Mouse (Mus musculus): ENCODE data around the gene Il18. TPM values are rescaled to one million over a fixed set of nuclear protein-coding genes. Genes with fewer than 3 reads are reported as not detected.

Il18 gene
- polyA plus RNA-seq, 1 experiment from 2014 or later: 13.6 TPM

DNA sequence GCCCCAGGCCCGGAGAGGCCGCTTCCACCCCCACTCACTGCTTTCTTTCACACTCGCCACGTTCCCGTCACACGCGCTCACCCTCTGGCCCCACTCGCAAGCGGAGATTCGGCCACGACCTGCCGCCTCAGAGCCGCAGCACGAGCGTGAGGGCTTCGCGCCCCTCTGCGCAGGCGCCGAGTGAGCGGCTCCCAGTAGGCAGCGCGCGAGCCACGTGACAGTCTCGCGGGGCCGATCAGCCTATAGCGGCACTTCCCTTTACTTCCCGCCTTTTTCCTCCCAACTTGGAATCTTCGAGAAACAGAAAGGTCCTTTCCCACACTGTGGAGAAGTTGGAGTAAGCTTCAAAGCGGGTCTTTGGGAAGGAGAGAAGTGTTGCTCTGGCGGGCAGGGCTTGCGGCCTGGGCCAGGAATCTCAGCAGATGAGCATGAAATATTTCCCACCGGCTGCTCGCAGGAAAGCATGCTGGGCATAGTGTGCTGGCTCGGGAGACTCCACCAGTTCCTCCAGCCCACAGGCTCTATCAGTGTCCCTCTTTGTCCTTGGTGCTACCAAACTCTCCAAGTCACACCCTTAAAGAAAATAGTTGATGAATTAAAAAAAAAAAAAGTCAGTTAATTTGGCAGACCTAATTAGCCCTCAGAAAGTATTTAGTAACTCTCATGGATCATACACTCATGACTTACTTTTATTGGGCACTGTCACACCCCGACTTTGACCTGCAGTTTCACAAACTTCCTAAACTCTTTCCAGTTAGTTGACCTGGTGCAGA is 6.7 kb downstream of the Il18 start, which contains the start of gene Tex12:
Tex12 (minus strand) TSS at position 181 of the 773 bp plus-strand sequence.
- no peak within 1 kb of the TSS for H3K4me3 ChIP-seq
- no peaks in the 10 kb centered on the region for H3K27me3 ChIP-seq (replicated peaks)
- WGBS: 88% methylated on average over 38 of the region's 38 CpGs
- H3K36me3 ChIP-seq: no peaks in the 10 kb centered on the region
- no peak within 1 kb of the TSS for H3K9ac ChIP-seq
- no peak within 1 kb of the TSS for H3K27ac ChIP-seq
- H3K9me3 ChIP-seq: no peaks in the 10 kb centered on the region
- no peaks in the 10 kb centered on the region for H3K4me1 ChIP-seq
- H3K4me2 ChIP-seq (replicated peaks): no peak within 1 kb of the TSS
- ATAC-seq (ENCODE audit: low FRiP score, low read depth): no peak

GRCm38 (mm10) chr9:50561918-50562360 is 7.3 kb downstream of the Il18 start:
- no peaks in the 10 kb centered on the region for H3K9me3 ChIP-seq
- H3K4me3 ChIP-seq: no peak overlapping the region
- no peak overlapping the region for H3K9ac ChIP-seq
- no peaks in the 10 kb centered on the region for H3K27me3 ChIP-seq (replicated peaks)
- 82% methylated on average over 2 of the region's 2 CpGs for WGBS
- H3K27ac ChIP-seq: no peak overlapping the region
- no peak overlapping the region for H3K4me2 ChIP-seq (replicated peaks)
- no peak for ATAC-seq (ENCODE audit: low FRiP score, low read depth)
- H3K36me3 ChIP-seq: no peaks in the 10 kb centered on the region
- H3K4me1 ChIP-seq: no peaks in the 10 kb centered on the region

DNA sequence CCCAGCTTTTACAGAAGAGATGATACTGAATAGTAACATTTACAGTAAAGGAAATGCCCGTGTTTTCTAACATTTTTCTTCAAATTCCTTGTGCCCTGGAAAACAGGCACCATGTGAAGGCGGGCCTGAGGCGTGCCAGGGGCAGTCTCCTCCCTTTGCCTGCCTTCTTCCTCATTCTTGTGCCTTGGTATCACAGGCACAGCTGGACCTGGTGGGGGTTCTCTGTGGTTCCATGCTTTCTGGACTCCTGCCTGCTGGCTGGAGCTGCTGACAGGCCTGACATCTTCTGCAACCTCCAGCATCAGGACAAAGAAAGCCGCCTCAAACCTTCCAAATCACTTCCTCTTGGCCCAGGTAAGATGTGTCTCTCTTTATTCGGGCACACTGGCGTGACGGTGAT is 10.5 kb downstream of the Il18 start:
- no peak overlapping the region for H3K4me3 ChIP-seq
- H3K27me3 ChIP-seq (replicated peaks): no peaks in the 10 kb centered on the region
- no peak overlapping the region for H3K4me2 ChIP-seq (replicated peaks)
- ATAC-seq (ENCODE audit: low FRiP score, low read depth): no peak
- 81% methylated on average over 7 of the region's 7 CpGs for WGBS
- H3K4me1 ChIP-seq: no peaks in the 10 kb centered on the region
- H3K27ac ChIP-seq: no peak overlapping the region
- no peaks in the 10 kb centered on the region for H3K9me3 ChIP-seq
- no peaks in the 10 kb centered on the region for H3K36me3 ChIP-seq
- no peak overlapping the region for H3K9ac ChIP-seq

- no peak for ATAC-seq (ENCODE audit: low FRiP score, low read depth)
- H3K4me2 ChIP-seq (replicated peaks): no peak overlapping the region
- WGBS: 89% methylated on average over 4 of the region's 4 CpGs
- H3K27me3 ChIP-seq (replicated peaks): no peaks in the 10 kb centered on the region
- H3K36me3 ChIP-seq: no peaks in the 10 kb centered on the region
- H3K9me3 ChIP-seq: no peaks in the 10 kb centered on the region
- no peak overlapping the region for H3K27ac ChIP-seq
- no peak overlapping the region for H3K9ac ChIP-seq
- H3K4me1 ChIP-seq: no peaks in the 10 kb centered on the region
- no peak overlapping the region for H3K4me3 ChIP-seq
These were observed 11.3 kb downstream of the Il18 start for GRCm38 (mm10) chr9:50565940-50566339.

GRCm38 (mm10) chr9:50567372-50567771 is 12.7 kb downstream of the Il18 start:
- H3K27ac ChIP-seq: no peak overlapping the region
- 93% methylated on average over 4 of the region's 4 CpGs for WGBS
- H3K27me3 ChIP-seq (replicated peaks): no peaks in the 10 kb centered on the region
- no peak overlapping the region for H3K4me2 ChIP-seq (replicated peaks)
- H3K9ac ChIP-seq: no peak overlapping the region
- H3K9me3 ChIP-seq: no peaks in the 10 kb centered on the region
- H3K4me3 ChIP-seq: no peak overlapping the region
- no peaks in the 10 kb centered on the region for H3K36me3 ChIP-seq
- ATAC-seq (ENCODE audit: low FRiP score, low read depth): no peak
- no peaks in the 10 kb centered on the region for H3K4me1 ChIP-seq

DNA sequence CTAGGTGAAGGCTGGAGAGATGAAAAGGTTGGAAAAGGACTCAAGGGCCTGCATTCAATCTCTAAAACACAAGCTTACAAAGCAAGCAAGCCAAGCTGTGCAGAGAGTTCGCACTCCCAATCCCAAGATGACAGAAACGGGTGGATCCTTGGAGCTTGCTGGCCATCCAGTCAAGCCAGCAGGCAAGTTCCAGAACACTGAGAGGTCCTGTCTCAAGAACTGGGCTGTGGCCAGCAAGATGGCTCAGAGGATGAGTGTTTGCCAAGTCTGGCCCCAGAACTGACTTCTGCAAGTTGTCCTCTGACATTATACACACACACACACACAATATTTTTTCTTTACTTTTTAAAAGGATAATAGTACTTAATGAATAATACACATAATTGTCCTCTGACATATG is 13.3 kb downstream of the Il18 start:
- Histone ChIP-seq H3K9me3 (no peaks in the 10 kb centered on the region), H3K4me1 (no peaks in the 10 kb centered on the region), H3K4me2 (replicated peaks) (no peak overlapping the region), H3K4me3 (no peak overlapping the region), H3K36me3 (no peaks in the 10 kb centered on the region), H3K27me3 (replicated peaks) (no peaks in the 10 kb centered on the region), H3K9ac (no peak overlapping the region), H3K27ac (no peak overlapping the region)
- no peak for ATAC-seq (ENCODE audit: low FRiP score, low read depth)
- WGBS: 91% methylated on average over 2 of the region's 2 CpGs

DNA sequence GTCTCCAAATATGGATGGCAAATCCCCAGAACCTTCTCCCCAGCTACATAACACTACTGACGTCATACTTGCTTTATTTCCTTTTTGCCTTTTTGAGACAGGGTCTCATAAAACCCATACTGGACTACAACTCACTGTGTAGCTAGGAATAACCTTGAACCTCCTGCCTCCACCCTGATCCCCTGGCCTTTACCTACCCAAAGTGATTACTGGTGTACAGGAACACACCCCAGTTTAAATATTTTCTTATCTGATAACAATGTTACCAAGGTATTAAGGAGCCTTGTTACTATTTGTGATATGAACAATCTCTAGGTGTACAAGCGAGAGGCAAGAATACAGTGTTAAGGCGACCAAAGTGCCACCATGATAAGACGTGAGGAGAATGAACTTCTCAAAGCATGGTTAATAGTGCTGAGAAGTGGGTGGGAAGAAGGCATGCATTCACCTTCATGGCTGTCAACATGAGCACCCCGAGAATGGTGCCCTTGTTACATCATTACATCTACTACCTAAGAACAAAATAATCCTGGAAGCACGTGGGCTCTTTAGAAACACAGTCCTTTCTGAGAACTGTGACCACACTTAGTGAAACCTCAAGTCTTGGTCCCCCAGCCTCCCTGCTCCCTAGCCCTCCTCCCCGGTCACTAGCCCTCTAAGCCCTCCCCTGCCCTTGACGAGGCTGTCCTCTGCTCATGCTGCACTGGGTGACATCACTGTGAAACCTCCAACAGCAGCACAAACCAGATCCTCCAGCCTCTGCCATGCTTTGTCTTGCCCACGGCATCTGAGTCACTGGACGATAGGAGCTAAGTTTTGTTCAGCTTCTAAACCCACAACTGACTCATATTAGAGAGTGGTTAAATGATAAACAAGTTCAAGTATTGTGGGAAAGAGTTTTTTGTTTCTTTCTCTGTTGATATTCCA is 15.2 kb downstream of the Il18 start:
- no peak overlapping the region for H3K4me3 ChIP-seq
- H3K4me1 ChIP-seq: no peaks in the 10 kb centered on the region
- 83% methylated on average over 10 of the region's 10 CpGs for WGBS
- H3K27ac ChIP-seq: no peak overlapping the region
- ATAC-seq (ENCODE audit: low FRiP score, low read depth): no peak
- no peak overlapping the region for H3K9ac ChIP-seq
- H3K4me2 ChIP-seq (replicated peaks): no peak overlapping the region
- H3K27me3 ChIP-seq (replicated peaks): no peaks in the 10 kb centered on the region
- no peaks in the 10 kb centered on the region for H3K36me3 ChIP-seq
- no peaks in the 10 kb centered on the region for H3K9me3 ChIP-seq

- 55% methylated on average over 4 of the region's 4 CpGs for WGBS
- H3K9ac ChIP-seq: no peak overlapping the region
- H3K36me3 ChIP-seq: no peaks in the 10 kb centered on the region
- H3K9me3 ChIP-seq: no peaks in the 10 kb centered on the region
- no peaks in the 10 kb centered on the region for H3K27me3 ChIP-seq (replicated peaks)
- H3K27ac ChIP-seq: no peak overlapping the region
- no peaks in the 10 kb centered on the region for H3K4me1 ChIP-seq
- H3K4me2 ChIP-seq (replicated peaks): no peak overlapping the region
- ATAC-seq (ENCODE audit: low FRiP score, low read depth): no peak
- no peak overlapping the region for H3K4me3 ChIP-seq
These were observed 25.7 kb downstream of the Il18 start for GRCm38 (mm10) chr9:50580370-50580769.

- H3K4me3 ChIP-seq: no peak overlapping the region
- ATAC-seq (ENCODE audit: low FRiP score, low read depth): no peak
- H3K4me2 ChIP-seq (replicated peaks): no peak overlapping the region
- H3K9ac ChIP-seq: no peak overlapping the region
- H3K4me1 ChIP-seq: no peaks in the 10 kb centered on the region
- no peaks in the 10 kb centered on the region for H3K27me3 ChIP-seq (replicated peaks)
- no peaks in the 10 kb centered on the region for H3K36me3 ChIP-seq
- 81% methylated on average over 6 of the region's 6 CpGs for WGBS
- no peaks in the 10 kb centered on the region for H3K9me3 ChIP-seq
- H3K27ac ChIP-seq: no peak overlapping the region
These were observed 30.7 kb downstream of the Il18 start for GRCm38 (mm10) chr9:50585145-50585818.

DNA sequence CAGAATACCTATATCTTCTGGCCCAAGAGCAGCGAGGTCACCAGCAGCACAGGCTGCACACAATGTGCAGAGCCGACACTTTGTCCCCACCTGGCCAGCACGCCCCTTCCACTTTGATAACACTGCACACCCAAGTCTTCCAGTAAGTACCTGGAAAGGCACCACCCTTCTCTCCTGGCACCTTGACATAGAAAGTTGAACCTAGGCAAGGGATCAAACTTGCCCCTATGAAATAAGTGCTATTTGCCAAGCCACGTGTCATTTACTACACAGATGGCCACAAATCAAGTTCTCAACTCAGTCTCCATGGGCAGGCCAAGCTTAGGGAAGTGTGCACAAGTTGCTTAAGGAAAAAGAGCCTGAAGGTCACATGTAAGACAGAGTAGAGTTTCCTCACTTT is 32.3 kb downstream of the Il18 start:
- Histone ChIP-seq H3K36me3 (no peaks in the 10 kb centered on the region), H3K4me2 (replicated peaks) (no peak overlapping the region), H3K27me3 (replicated peaks) (no peaks in the 10 kb centered on the region), H3K4me1 (no peaks in the 10 kb centered on the region), H3K9me3 (no peaks in the 10 kb centered on the region), H3K9ac (no peak overlapping the region), H3K4me3 (no peak overlapping the region), H3K27ac (no peak overlapping the region)
- WGBS: 89% methylated on average over 4 of the region's 4 CpGs
- ATAC-seq (ENCODE audit: low FRiP score, low read depth): no peak

- ATAC-seq (ENCODE audit: low FRiP score, low read depth): no peak
- H3K9ac ChIP-seq: no peak overlapping the region
- no peak overlapping the region for H3K27ac ChIP-seq
- H3K4me2 ChIP-seq (replicated peaks): no peak overlapping the region
- peaks cover 12% of the 10 kb centered on the region for H3K36me3 ChIP-seq
- no peaks in the 10 kb centered on the region for H3K9me3 ChIP-seq
- no peak overlapping the region for H3K4me3 ChIP-seq
- H3K27me3 ChIP-seq (replicated peaks): no peaks in the 10 kb centered on the region
- H3K4me1 ChIP-seq: no peaks in the 10 kb centered on the region
- WGBS: 81% methylated on average over 10 of the region's 10 CpGs
These were observed 36.4 kb downstream of the Il18 start for GRCm38 (mm10) chr9:50590856-50591518.

DNA sequence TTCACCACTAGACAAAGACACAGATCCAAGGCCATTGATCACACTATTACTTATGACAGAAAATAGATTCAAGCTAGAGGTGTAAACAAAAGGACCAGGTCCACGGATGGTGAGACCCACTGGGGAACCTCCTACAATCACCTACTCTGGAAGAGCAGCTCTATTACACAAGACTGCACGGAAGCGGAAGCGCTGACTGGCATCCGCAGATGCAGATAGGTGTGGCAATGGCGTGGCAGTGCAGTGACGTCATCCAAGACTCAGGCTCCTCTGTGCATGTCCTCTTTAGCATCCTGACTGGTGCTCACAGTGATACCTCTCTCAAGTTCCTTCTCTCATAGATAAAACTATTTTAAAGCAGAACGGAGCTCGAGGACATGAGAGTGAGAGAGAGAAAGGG is 38.3 kb downstream of the Il18 start:
- Histone ChIP-seq H3K27me3 (replicated peaks) (no peaks in the 10 kb centered on the region), H3K4me2 (replicated peaks) (no peak overlapping the region), H3K4me1 (no peaks in the 10 kb centered on the region), H3K9ac (no peak overlapping the region), H3K9me3 (no peaks in the 10 kb centered on the region), H3K4me3 (no peak overlapping the region), H3K27ac (no peak overlapping the region), H3K36me3 (peaks cover 30% of the 10 kb centered on the region)
- 89% methylated on average over 9 of the region's 9 CpGs for WGBS
- no peak for ATAC-seq (ENCODE audit: low FRiP score, low read depth)
